Mouse (Mus musculus) stomach, embryonic 14.5 days (tissue): ENCODE measurements around the gene Calhm3. TPM values are rescaled to one million over a fixed set of nuclear protein-coding genes. Genes with fewer than 3 reads are reported as not detected.
A peak's percentile ranks its signal among the peaks of the same experiment; 100 is the strongest.

Experiments used
- ATAC-seq: fragments of 200-750 bp; cut with Nextera tagmentation; 2 replicates; pipeline ENCODE4 v1.8.0; 2017; ENCODE audit warnings: low read depth, moderate TSS enrichment; ENCODE audit not compliant: insufficient number of reproducible peaks, insufficient read depth, low FRiP score
- H3K27ac ChIP-seq: fragments of 300-500 bp; sonication (generic); 2 replicates; pipeline ENCODE4 v1.5.1; 2014; ENCODE audit warnings: mild to moderate bottlenecking, low read length, moderate library complexity, mixed read lengths
- H3K27me3 ChIP-seq: fragments of 300-500 bp; sonication (generic); 2 replicates; pipeline ENCODE4 v1.6.1; 2014; ENCODE audit warnings: low read length, control low read depth, mixed read lengths; ENCODE audit not compliant: control insufficient read depth, insufficient read depth
- H3K36me3 ChIP-seq: fragments of 300-500 bp; sonication (generic); 2 replicates; pipeline ENCODE4 v1.6.1; 2014; ENCODE audit warnings: mild to moderate bottlenecking, control low read depth, low read length, moderate library complexity, mixed read lengths; ENCODE audit not compliant: control insufficient read depth, insufficient read depth
- H3K4me1 ChIP-seq: fragments of 300-500 bp; sonication (generic); 2 replicates; pipeline ENCODE4 v1.6.1; 2014; ENCODE audit warnings: low read length, control low read depth, mixed read lengths; ENCODE audit not compliant: control insufficient read depth, insufficient read depth
- H3K4me2 ChIP-seq: fragments of 300-500 bp; sonication (generic); replicated peaks from 2 replicates; pipeline ENCODE4 v1.6.1; 2014; ENCODE audit warnings: low read depth, low read length, control low read depth
- H3K4me3 ChIP-seq: fragments of 300-500 bp; sonication (generic); 2 replicates; pipeline ENCODE4 v1.5.1; 2014; ENCODE audit warnings: low read depth, low read length, control low read depth
- H3K9ac ChIP-seq: fragments of 300-500 bp; sonication (generic); replicated peaks from 2 replicates; pipeline ENCODE4 v1.6.1; 2014; ENCODE audit warnings: low read depth, mild to moderate bottlenecking, control low read depth, low read length, moderate library complexity, mixed read lengths
- H3K9me3 ChIP-seq: fragments of 300-500 bp; sonication (generic); 2 replicates; pipeline ENCODE4 v1.6.1; 2016; ENCODE audit warnings: low read depth, low read length, control low read depth; ENCODE audit not compliant: control insufficient read depth
- WGBS: fragments of 180-500 bp; shearing (Covaris S2); extraction: QIAGEN DNeasy Blood & Tissue Kit; methylation state at CpG from one replicate; pipeline ENCODE4 v1.1.7; 2014; 5-methylcytosine and 5-hydroxymethylcytosine counted together
- polyA plus RNA-seq: library from polyadenylated mRNA; unstranded; fragments of >200 nt; fragmentation: Nextera tagmentation; extraction: Ambion mirVana; gene quantifications from 2 replicates; pipeline ENCODE4 v1.2.1, GENCODE M21; 2014

Gene Calhm3
- polyA plus RNA-seq, 1 experiment from 2014 or later, result not detected

GRCm38 (mm10) chr19:47161669-47162068 lies 4.1 kb upstream of the Calhm3 start:
- Histone ChIP-seq H3K4me1 (no peaks in the 10 kb centered on the region), H3K36me3 (no peaks in the 10 kb centered on the region), H3K4me3 (no peak overlapping the region), H3K4me2 (no peak overlapping the region), H3K9me3 (no peaks in the 10 kb centered on the region), H3K27ac (no peak overlapping the region), H3K27me3 (no peaks in the 10 kb centered on the region), H3K9ac (no peak overlapping the region)
- WGBS, result 65% methylated on average over 4 of the region's 4 CpGs
- no peak for ATAC-seq

GRCm38 (mm10) chr19:47153767-47154166 lies 3.8 kb downstream of the Calhm3 start:
- Histone ChIP-seq H3K4me1 (no peaks in the 10 kb centered on the region), H3K36me3 (no peaks in the 10 kb centered on the region), H3K4me3 (no peak overlapping the region), H3K9me3 (no peaks in the 10 kb centered on the region), H3K27me3 (no peaks in the 10 kb centered on the region), H3K27ac (no peak overlapping the region), H3K4me2 (no peak overlapping the region), H3K9ac (no peak overlapping the region)
- WGBS, result 91% methylated on average over 7 of the region's 7 CpGs
- ATAC-seq, result no peak

- H3K4me2 ChIP-seq, result peak overlapping the region; percentile 46
- 66% methylated on average over 12 of the region's 12 CpGs for WGBS
- no peaks in the 10 kb centered on the region for H3K9me3 ChIP-seq
- H3K27ac ChIP-seq, result no peak overlapping the region
- H3K9ac ChIP-seq, result no peak overlapping the region
- H3K4me1 ChIP-seq, result no peaks in the 10 kb centered on the region
- no peaks in the 10 kb centered on the region for H3K36me3 ChIP-seq
- H3K4me3 ChIP-seq, result 0 out of 2 replicates have a peak overlapping the region, but pooled peaks have one; percentile 23
- ATAC-seq, result no peak
- H3K27me3 ChIP-seq, result no peaks in the 10 kb centered on the region
Measured at GRCm38 (mm10) chr19:47152062-47152369, 5.5 kb downstream of the Calhm3 start.

GRCm38 (mm10) chr19:47151332-47152061 lies 6.1 kb downstream of the Calhm3 start:
- H3K9ac ChIP-seq, result no peak overlapping the region

GRCm38 (mm10) chr19:47149854-47150253 lies 7.7 kb downstream of the Calhm3 start:
- Histone ChIP-seq H3K9ac (no peak overlapping the region), H3K4me2 (no peak overlapping the region), H3K4me1 (no peaks in the 10 kb centered on the region), H3K4me3 (no peak overlapping the region), H3K36me3 (no peaks in the 10 kb centered on the region), H3K27ac (no peak overlapping the region), H3K9me3 (no peaks in the 10 kb centered on the region), H3K27me3 (no peaks in the 10 kb centered on the region)
- 39% methylated on average over 4 of the region's 4 CpGs for WGBS
- no peak for ATAC-seq

More at GRCm38 (mm10) chr19:47151332-47152061, 6.1 kb downstream of the Calhm3 start:
- Histone ChIP-seq H3K9me3 (no peaks in the 10 kb centered on the region), H3K36me3 (no peaks in the 10 kb centered on the region), H3K27me3 (no peaks in the 10 kb centered on the region), H3K4me1 (no peaks in the 10 kb centered on the region), H3K4me2 (peak overlapping the region; percentile 46), H3K4me3 (0 out of 2 replicates have a peak overlapping the region, but pooled peaks have one; percentile 23), H3K27ac (no peak overlapping the region)
- WGBS, result 28% methylated on average over 32 of the region's 32 CpGs
- no peak for ATAC-seq

GRCm38 (mm10) chr19:47148267-47148847 lies 9.2 kb downstream of the Calhm3 start:
- 69% methylated on average over 5 of the region's 5 CpGs for WGBS
- Histone ChIP-seq H3K27ac (no peak overlapping the region), H3K36me3 (no peaks in the 10 kb centered on the region), H3K4me3 (no peak overlapping the region), H3K4me1 (no peaks in the 10 kb centered on the region), H3K9me3 (no peaks in the 10 kb centered on the region), H3K9ac (no peak overlapping the region), H3K27me3 (no peaks in the 10 kb centered on the region), H3K4me2 (no peak overlapping the region)
- no peak for ATAC-seq

GRCm38 (mm10) chr19:47144154-47144553 lies 13.4 kb downstream of the Calhm3 start, which contains the start of gene Calhm1:
Gene Calhm1 (minus strand): TSS chr19:47144254.
- WGBS, result 90% methylated on average over 6 of the region's 6 CpGs
- Histone ChIP-seq H3K9me3 (no peaks in the 10 kb centered on the region), H3K27me3 (no peaks in the 10 kb centered on the region)

GRCm38 (mm10) chr19:47142438-47142837 lies 15.1 kb downstream of the Calhm3 start:
- Histone ChIP-seq H3K4me2 (no peak overlapping the region), H3K4me1 (peaks cover 9% of the 10 kb centered on the region), H3K9ac (no peak overlapping the region), H3K27ac (no peak overlapping the region), H3K9me3 (no peaks in the 10 kb centered on the region), H3K27me3 (no peaks in the 10 kb centered on the region), H3K36me3 (no peaks in the 10 kb centered on the region), H3K4me3 (no peak overlapping the region)
- no peak for ATAC-seq
- 76% methylated on average over 6 of the region's 6 CpGs for WGBS

More at GRCm38 (mm10) chr19:47144154-47144553, 13.4 kb downstream of the Calhm3 start, which contains the start of gene Calhm1:
- Histone ChIP-seq H3K4me1 (no peaks in the 10 kb centered on the region), H3K9ac (no peak within 1 kb of the TSS), H3K4me2 (no peak within 1 kb of the TSS), H3K27ac (no peak within 1 kb of the TSS), H3K36me3 (no peaks in the 10 kb centered on the region), H3K4me3 (no peak within 1 kb of the TSS)
- no peak for ATAC-seq
